Mouse (Mus musculus): ENCODE measurements at regions not wholly inside any gene's neighbourhood (a gene's known extent, or its start where the extent isn't known, plus 50 kb on each side); places are given as distances from the start of the nearest gene placed in this dataset.

DNA sequence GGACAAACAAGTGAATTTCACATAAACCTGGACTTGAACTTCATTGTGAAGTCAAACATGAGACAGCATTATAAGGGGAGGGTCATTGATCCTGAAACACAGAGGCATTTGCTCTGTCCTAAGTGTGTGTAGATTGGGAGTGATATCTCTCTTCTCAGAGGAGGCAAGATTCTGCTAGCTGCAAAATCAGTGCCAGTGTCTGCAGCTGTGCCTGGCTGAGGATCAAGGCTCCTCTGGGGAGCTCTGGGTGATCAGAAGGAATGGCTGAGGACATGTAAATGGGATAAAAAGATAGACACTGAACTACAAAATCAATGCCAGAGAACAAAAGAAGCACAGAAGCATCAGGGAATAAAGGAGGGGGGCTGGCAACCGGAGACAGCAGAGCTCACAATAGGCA lies 274.0 kb downstream of the Map2k6 start:
- no peak for TF ChIP-seq CTCF (IDR thresholded peaks at IDR 0.05)
- TF ChIP-seq POLR2A (IDR thresholded peaks at IDR 0.05; ENCODE audit: insufficient read depth, low read depth, low read length), result no peak
- no peak for TF ChIP-seq EP300 (IDR thresholded peaks at IDR 0.05; ENCODE audit: insufficient read depth, low read depth, low read length)
